Mouse (Mus musculus) liver, embryonic 16.5 days (tissue): ENCODE measurements at regions not wholly inside any gene's neighbourhood (a gene's known extent, or its start where the extent isn't known, plus 50 kb on each side); places are given as distances from the start of the nearest gene placed in this dataset.

ENCODE experiments used
- ATAC-seq: fragments of 200-750 bp; cut with Nextera tagmentation; 2 replicates; pipeline ENCODE4 v1.8.0; 2017; ENCODE audit warnings: low read depth, mild to moderate bottlenecking, moderate number of reproducible peaks, moderate library complexity
- H3K27ac ChIP-seq: fragments of 300-500 bp; sonication (generic); 2 replicates; pipeline ENCODE4 v1.5.1; 2014; ENCODE audit warnings: mild to moderate bottlenecking, low read length
- H3K27me3 ChIP-seq: fragments of 300-500 bp; sonication (generic); 2 replicates; pipeline ENCODE4 v1.6.1; 2014; ENCODE audit warnings: low read depth, low read length, mixed read lengths; ENCODE audit not compliant: control insufficient read depth, insufficient read depth
- H3K36me3 ChIP-seq: fragments of 300-500 bp; sonication (generic); 2 replicates; pipeline ENCODE4 v1.6.1; 2014; ENCODE audit warnings: mild to moderate bottlenecking; ENCODE audit not compliant: control insufficient read depth, insufficient read depth
- H3K4me1 ChIP-seq: fragments of 300-500 bp; sonication (generic); 2 replicates; pipeline ENCODE4 v1.6.1; 2014; ENCODE audit warnings: low read depth, low read length, mixed read lengths; ENCODE audit not compliant: control insufficient read depth
- H3K4me2 ChIP-seq: fragments of 300-500 bp; sonication (generic); 2 replicates; pipeline ENCODE4 v1.6.1; 2014; ENCODE audit warnings: low read depth, low read length, mixed read lengths
- H3K4me3 ChIP-seq: fragments of 300-500 bp; sonication (generic); 2 replicates; pipeline ENCODE4 v1.5.1; 2014; ENCODE audit warnings: low read depth, mild to moderate bottlenecking, low read length
- H3K9ac ChIP-seq: fragments of 300-500 bp; sonication (generic); 2 replicates; pipeline ENCODE4 v1.6.1; 2014; ENCODE audit warnings: low read depth, low read length
- H3K9me3 ChIP-seq: fragments of 300-500 bp; sonication (generic); replicated peaks from 2 replicates; pipeline ENCODE4 v1.6.1; 2016; ENCODE audit warnings: low read length; ENCODE audit not compliant: control insufficient read depth
- WGBS: fragments of 180-500 bp; shearing (Covaris S2); extraction: QIAGEN DNeasy Blood & Tissue Kit; methylation state at CpG from one replicate; pipeline ENCODE4 v1.1.7; 2014; ENCODE audit not compliant: insufficient replicate concordance; 5-methylcytosine and 5-hydroxymethylcytosine counted together

DNA sequence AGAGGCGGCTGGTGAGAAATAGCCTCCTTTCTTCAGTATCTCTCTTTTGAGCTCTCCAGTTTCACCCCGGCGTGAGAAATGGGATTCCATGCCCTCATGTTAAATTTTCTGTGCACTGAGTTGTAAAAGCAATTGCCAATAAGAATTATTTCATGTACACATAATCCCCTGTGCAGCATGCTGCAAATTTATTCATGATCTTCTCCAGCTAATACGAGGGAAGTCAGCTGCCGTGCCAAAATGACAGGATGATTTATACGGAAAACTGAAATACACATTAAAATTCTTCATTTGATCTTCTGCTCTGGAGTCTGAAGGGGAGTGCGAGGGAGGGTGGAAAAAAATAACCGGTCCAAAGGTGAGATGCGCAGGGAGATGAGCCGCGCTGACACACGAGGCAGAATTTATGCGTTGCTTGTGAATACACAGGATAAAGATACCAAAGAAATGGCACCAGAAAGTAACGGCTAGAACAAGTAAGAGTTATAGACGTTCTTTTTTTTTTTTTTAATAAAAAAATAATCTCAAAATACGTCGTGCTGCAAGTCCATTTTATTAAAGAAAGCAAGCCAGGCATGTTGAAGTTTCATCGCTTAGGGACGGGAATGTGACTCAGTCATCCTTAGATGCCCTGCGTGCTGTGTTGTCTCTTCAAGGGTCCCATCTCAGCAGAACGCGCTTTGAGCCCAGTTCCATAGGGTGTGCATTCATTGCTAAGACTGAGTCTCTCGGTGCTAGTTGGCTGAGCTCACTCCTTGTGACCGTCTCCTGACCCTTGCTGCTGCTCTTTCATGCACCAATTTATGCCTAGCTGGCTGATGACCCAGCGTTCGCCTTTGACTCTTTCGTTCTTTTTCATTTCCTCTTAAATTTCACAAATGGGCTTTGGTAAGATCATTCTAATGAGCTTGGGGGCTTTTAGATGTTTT, 427.8 kb upstream of the Arglu1 start:
- Histone ChIP-seq H3K9ac (no peak overlapping the region), H3K4me1 (no peaks in the 10 kb centered on the region), H3K9me3 (no peaks in the 10 kb centered on the region), H3K4me3 (no peak overlapping the region), H3K4me2 (no peak overlapping the region), H3K27ac (no peak overlapping the region), H3K36me3 (no peaks in the 10 kb centered on the region), H3K27me3 (no peaks in the 10 kb centered on the region)
- no peak for ATAC-seq
- 74% methylated on average over 27 of the region's 27 CpGs for WGBS

DNA sequence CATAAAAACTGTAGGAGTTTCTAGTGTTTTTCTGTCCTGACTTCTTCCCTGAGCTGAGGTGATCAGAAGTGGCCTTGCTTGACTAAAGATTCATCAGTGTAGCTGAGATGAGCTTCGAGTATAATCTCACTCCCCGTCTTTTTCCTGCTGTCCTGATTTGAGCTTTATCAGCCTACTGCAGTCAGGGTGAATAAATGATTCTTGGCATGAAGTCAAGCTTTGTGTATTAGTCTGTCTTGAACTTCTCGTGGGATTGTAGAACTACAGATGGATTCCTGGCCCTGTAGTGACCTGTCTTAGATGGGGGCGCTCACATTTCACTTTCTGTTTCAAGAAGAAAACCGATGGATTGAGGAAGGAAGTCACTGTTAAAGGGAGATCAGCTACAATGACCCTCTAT, 405.7 kb upstream of the Arglu1 start:
- no peak for ATAC-seq
- WGBS = 20% methylated on average over 5 of the region's 5 CpGs
- Histone ChIP-seq H3K4me1 (no peaks in the 10 kb centered on the region), H3K27me3 (no peaks in the 10 kb centered on the region), H3K4me3 (no peak overlapping the region), H3K4me2 (no peak overlapping the region), H3K27ac (no peak overlapping the region), H3K9ac (no peak overlapping the region), H3K9me3 (no peaks in the 10 kb centered on the region), H3K36me3 (no peaks in the 10 kb centered on the region)

DNA sequence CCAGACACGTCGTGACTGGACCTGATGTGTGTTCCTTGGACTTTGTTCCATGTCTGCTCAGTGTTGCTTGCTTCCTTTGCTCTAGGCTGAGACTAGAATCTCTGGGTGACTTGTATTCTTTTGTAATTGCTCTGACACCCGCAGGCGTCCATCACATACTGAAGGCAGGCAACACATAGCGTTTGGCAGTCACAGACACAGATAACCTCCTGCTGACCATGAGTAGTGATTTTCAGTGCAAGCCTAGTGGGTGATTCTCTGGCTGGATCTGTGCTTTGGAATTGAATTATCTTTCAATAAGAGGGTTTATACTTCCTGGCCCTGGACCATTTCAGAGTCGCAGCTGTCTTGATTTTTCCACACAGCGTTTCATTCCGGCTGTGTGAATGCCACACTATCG, 403.7 kb upstream of the Arglu1 start:
- Histone ChIP-seq H3K9ac (no peak overlapping the region), H3K9me3 (no peaks in the 10 kb centered on the region), H3K4me3 (no peak overlapping the region), H3K27me3 (no peaks in the 10 kb centered on the region), H3K4me1 (no peaks in the 10 kb centered on the region), H3K27ac (no peak overlapping the region), H3K4me2 (no peak overlapping the region), H3K36me3 (no peaks in the 10 kb centered on the region)
- no peak for ATAC-seq
- 60% methylated on average over 9 of the region's 9 CpGs for WGBS

DNA sequence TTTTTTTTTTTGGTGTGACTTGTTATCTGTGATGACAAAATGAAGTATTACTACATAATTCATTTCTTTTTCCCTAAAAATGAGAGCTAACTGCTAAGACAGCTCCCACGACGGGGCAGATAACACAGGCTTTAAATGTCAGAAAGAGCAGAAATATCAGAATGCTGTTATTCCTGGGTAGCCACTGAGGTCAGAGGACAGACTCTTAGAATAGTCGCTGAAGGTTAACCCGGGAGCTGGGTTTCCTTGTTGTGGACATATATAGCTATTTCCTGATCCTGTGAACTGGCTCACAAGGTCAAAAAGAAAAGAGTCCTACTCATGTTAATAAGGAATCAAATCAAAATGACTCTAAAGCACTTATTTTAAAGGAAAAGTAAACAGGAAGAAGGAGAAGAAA, 403.0 kb upstream of the Arglu1 start:
- 13% methylated on average over 4 of the region's 4 CpGs for WGBS
- no peak for ATAC-seq
- H3K4me2 ChIP-seq = no peak overlapping the region

DNA sequence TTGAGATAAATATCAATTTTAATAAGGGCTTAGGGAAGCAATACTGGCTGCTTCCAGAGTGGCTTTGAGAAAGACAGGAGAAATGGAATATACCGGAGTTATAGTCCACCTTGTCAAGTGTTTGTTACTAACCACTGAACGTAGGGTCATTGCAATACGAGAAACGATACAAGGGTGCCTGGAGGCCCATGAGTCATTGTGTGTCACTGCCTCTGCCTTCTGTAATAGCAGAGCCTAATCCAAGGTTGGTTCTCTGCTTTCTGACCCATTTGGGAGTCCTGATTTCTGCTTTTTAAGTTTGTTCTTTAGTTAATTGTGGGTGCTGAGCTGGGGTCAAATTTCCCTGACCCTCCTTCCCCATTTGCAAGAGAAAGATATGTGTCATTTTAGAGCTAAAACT, 382.4 kb upstream of the Arglu1 start:
- Histone ChIP-seq H3K27ac (no peak overlapping the region), H3K4me2 (no peak overlapping the region), H3K9me3 (no peaks in the 10 kb centered on the region), H3K4me3 (no peak overlapping the region), H3K4me1 (no peaks in the 10 kb centered on the region), H3K36me3 (no peaks in the 10 kb centered on the region), H3K9ac (no peak overlapping the region), H3K27me3 (no peaks in the 10 kb centered on the region)
- WGBS = 78% methylated on average over 4 of the region's 4 CpGs
- no peak for ATAC-seq

More for the DNA sequence above, 403.0 kb upstream of the Arglu1 start:
- H3K9me3 ChIP-seq = no peaks in the 10 kb centered on the region
- H3K27ac ChIP-seq = no peak overlapping the region
- H3K27me3 ChIP-seq = no peaks in the 10 kb centered on the region
- no peak overlapping the region for H3K4me3 ChIP-seq
- H3K9ac ChIP-seq = no peak overlapping the region
- H3K4me1 ChIP-seq = no peaks in the 10 kb centered on the region
- H3K36me3 ChIP-seq = no peaks in the 10 kb centered on the region

DNA sequence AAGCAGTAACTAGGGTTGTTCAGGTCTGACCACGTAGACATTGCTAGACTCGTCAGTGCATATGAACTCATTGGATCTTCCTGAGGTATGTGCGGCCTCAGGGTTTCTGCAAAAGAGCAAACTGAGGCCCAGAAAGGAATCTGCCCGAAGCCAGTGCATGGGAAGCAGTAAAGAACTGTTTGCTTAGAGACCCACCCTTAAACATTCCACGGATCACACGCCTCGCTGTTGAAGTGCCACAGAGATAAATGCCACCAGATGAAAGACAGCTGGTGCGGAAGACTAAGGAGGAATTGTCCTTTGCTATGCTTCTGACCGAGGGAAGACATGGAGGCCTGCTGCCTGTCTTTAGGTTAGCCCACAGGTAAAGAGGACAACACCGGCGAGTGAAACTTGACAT, 382.0 kb upstream of the Arglu1 start:
- H3K36me3 ChIP-seq = no peaks in the 10 kb centered on the region
- ATAC-seq = no peak
- no peaks in the 10 kb centered on the region for H3K27me3 ChIP-seq
- H3K4me1 ChIP-seq = no peaks in the 10 kb centered on the region
- H3K27ac ChIP-seq = no peak overlapping the region
- WGBS = 56% methylated on average over 11 of the region's 11 CpGs
- no peak overlapping the region for H3K4me2 ChIP-seq
- H3K4me3 ChIP-seq = no peak overlapping the region
- H3K9me3 ChIP-seq = no peaks in the 10 kb centered on the region
- H3K9ac ChIP-seq = no peak overlapping the region

DNA sequence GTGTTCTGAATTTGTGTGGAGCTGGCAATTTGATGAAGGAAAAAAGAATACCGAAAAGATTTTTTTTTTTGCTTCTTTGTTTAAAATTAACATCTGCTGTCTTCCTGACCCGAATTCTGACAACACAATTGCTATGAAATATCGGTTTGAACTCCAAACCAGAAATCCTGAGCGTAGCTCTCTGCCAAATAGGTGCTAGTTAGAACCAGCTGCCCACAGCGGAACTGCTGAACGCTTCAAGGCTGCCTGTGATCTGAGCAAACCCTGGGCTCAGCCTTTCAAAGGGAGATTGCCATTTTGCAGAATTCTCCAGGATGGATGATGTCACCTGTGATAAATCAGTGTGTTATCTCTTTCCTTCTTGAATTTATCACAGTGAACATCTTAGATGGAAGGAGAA, 380.6 kb upstream of the Arglu1 start:
- WGBS = 63% methylated on average over 6 of the region's 6 CpGs
- Histone ChIP-seq H3K4me1 (no peaks in the 10 kb centered on the region), H3K9ac (no peak overlapping the region), H3K9me3 (no peaks in the 10 kb centered on the region), H3K36me3 (no peaks in the 10 kb centered on the region), H3K4me2 (no peak overlapping the region), H3K27me3 (no peaks in the 10 kb centered on the region), H3K4me3 (no peak overlapping the region), H3K27ac (no peak overlapping the region)
- ATAC-seq = no peak

DNA sequence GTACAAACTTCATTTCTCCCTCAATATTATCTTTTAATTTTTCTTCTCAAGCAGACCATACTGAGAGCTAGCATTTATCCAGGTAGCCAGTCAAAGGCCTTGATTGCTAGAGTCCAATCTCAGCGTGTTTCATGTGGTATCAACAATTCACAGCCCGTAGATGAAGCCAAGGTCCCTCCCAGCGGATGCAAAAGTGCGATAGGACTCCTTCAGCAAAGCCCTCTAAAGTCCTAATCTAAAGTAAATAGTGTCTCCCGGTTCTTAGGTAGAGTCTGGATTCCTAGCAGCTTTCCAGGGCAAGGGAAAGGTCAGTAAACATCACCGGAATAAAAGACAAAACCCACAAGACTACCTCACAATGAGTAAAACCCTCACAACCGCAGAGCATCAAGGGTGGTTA, 379.5 kb upstream of the Arglu1 start:
- no peak for ATAC-seq
- H3K4me3 ChIP-seq = no peak overlapping the region
- H3K27ac ChIP-seq = no peak overlapping the region
- H3K4me1 ChIP-seq = no peaks in the 10 kb centered on the region
- H3K27me3 ChIP-seq = no peaks in the 10 kb centered on the region
- no peaks in the 10 kb centered on the region for H3K9me3 ChIP-seq
- no peaks in the 10 kb centered on the region for H3K36me3 ChIP-seq
- WGBS = 29% methylated on average over 7 of the region's 7 CpGs
- no peak overlapping the region for H3K4me2 ChIP-seq
- no peak overlapping the region for H3K9ac ChIP-seq

DNA sequence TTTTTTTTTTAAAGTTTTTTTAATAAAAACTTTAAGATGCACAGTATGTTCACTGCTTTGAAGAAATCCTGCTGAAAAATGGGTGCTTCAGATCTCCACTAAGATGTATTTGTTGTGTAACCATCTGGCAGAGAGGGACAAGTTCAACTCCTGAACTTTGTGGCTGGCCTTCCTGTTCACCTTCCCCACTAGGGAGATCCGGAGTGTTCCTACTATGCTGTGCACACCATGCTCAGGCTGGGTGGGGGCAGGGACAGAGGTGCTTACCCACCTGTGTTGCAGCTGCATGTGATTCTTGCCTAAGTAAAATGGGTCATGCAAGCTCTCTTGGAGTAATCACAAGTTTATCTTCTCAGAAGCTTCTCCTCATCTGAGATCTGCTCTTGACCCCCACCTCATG, 377.4 kb upstream of the Arglu1 start:
- H3K27me3 ChIP-seq = no peaks in the 10 kb centered on the region
- no peak overlapping the region for H3K4me3 ChIP-seq
- no peak overlapping the region for H3K27ac ChIP-seq
- ATAC-seq = no peak
- no peaks in the 10 kb centered on the region for H3K36me3 ChIP-seq
- no peak overlapping the region for H3K9ac ChIP-seq
- no peaks in the 10 kb centered on the region for H3K9me3 ChIP-seq
- H3K4me1 ChIP-seq = no peaks in the 10 kb centered on the region
- WGBS = 41% methylated on average over 1 of the region's 1 CpGs
- H3K4me2 ChIP-seq = no peak overlapping the region
